Mouse (Mus musculus): Measurements from ENCODE around the gene Gls. TPM values are rescaled to one million over a fixed set of nuclear protein-coding genes. Genes with fewer than 3 reads are reported as not detected.

Gls gene
- 9.4 and 9.6 TPM in 2 replicates for polyA plus RNA-seq (2015; fragmentation: Nextera tagmentation; extraction: Ambion mirVana)

GRCm38 (mm10) chr1:52233143-52233713 is at the start of gene Gls:
Gene Gls, minus strand, starts transcription at chr1:52233232.

DNA sequence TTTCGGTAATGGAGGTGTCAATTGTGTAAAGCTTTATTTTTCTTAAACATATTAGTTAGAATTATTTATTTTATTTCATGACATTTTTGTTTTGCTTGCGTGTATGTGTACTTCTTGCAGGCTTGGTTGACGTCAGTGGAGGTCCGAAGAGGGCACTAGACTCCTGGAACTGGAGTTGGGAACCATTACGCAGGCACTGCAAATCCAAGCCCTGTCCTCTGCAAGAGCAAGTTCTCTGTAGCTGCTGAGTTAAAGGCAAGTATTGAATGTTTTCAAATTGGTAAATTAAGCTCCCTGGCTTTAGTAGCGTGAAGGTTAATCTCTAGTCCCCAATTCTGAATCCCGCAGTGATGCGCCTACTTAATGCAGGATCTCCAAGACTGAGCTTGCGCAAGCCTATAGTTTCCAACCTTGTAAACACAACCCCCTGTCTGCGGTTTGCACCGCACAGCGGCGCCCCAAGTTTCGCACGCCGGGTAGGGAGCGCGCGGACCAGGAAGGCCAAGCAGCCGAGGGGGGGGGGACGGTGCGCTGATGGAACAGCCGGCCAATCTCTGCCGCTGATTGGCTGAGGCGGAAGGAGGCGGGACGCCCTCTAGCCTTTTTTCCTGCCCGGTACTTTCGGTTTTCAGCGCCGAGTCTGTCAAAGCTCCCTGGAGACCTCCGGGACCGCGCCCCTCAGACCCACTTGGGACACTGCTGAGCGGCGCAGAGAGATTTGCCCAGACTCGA is 114.0 kb downstream of the Gls start, which contains the start of gene Stat1:
Stat1 (plus strand) TSS at position 581 of the 732 bp plus-strand sequence.

Other genes starting within 250 kb of the Gls start
- gene Stat4, start 246.1 kb downstream of the Gls start, polyA plus RNA-seq (2015; fragmentation: Nextera tagmentation; extraction: Ambion mirVana): 0.11 and 0.15 TPM in 2 replicates
- 13.8 and 19.4 TPM in 2 replicates for gene Stat1, start 113.8 kb downstream of the Gls start, polyA plus RNA-seq (2015; fragmentation: Nextera tagmentation; extraction: Ambion mirVana)

Data from skeletal muscle tissue, postnatal 0 days (tissue).